Mouse (Mus musculus): ENCODE data around the gene Pklr. TPM values are rescaled to one million over a fixed set of nuclear protein-coding genes. Genes with fewer than 3 reads are reported as not detected.

Pklr gene
- total RNA-seq, 2 experiments from 2014 or later: not detected

DNA sequence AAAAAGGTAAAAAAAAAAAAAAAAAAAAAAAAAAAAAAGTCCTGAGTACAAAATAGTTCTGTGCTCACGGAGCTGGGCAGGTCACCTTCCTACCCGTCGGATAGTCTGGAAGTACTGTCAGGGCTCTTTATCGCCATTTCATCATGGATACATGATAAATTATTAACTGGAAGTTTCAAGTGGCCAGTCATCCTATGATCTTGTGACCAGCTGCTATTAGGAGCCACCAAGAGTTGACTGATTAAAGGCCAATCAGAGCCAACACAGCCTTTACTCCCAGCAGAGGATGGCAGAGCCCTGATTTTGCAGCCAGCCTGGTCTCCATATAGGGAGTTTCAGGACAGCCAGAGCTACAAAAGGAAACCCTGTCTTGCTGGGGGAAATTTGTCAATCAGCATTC is 22.9 kb upstream of the Pklr start:
- intact Hi-C loops (cut with DNase I): no loop called here
- DNase-seq (ENCODE audit: low spot score in 2 of 2): no peak

- peak in 1 of 2 experiments; percentile 49 for DNase-seq (ENCODE audit: low spot score in 2 of 2)
- intact Hi-C loops (cut with DNase I): loop anchor here (2.0 kb wide), 1 partner anchor 43 kb away; no protein-coding TSS in a partner anchor
Measured at GRCm38 (mm10) chr3:89115522-89115921, 20.4 kb upstream of the Pklr start.

- no peak for DNase-seq (ENCODE audit: low spot score in 2 of 2)
- intact Hi-C loops (cut with DNase I): no loop called here
Measured at GRCm38 (mm10) chr3:89123313-89123712, 12.6 kb upstream of the Pklr start.

DNA sequence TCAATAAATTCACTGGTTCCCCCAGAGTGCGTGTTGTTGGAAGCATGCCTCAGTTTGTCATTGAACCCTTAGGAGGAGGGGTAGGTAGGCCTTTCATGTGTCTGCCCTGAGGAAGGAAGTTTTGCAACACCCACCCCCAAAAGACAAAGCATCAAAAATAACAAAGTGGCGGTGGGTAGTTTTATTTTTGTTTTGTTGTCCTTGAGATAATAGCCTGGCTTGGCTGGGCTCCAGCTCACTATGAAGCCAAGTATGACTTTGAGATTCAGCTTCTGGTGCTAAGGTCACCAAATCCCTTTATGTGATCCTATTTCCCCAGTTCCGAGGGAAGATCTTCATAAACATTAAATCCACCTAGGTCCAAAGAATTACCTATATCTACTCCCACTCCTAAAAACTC is 11.7 kb upstream of the Pklr start:
- intact Hi-C loops (cut with DNase I): no loop called here
- no peak for DNase-seq (ENCODE audit: low spot score in 2 of 2)

GRCm38 (mm10) chr3:89125981-89126380 is 10.0 kb upstream of the Pklr start:
- DNase-seq (ENCODE audit: low spot score in 2 of 2): no peak
- intact Hi-C loops (cut with DNase I): no loop called here

DNA sequence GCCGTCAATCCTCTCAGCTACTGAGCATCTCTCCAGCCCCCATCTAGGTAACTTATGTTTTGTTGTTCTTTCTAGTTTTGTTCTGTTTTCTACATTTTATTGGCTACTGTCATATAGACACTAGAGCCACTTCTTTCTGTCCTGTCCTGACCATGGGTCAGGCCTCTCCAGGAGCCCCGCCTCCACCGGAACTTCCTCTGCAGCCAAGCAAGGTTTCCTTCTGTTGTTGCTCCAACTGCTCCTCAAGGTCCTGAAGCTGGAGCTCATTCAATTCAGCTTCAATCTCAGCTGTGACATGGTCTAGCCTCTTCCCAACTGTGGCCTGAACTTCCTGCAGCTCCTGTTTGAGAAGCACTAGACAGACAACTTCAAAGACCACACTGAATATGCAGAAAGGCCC is 6.0 kb upstream of the Pklr start:
- intact Hi-C loops (cut with DNase I): no loop called here
- no peak for DNase-seq (ENCODE audit: low spot score in 2 of 2)

- peak; percentile 63 to 94 for DNase-seq (ENCODE audit: low spot score in 2 of 2)
Measured at GRCm38 (mm10) chr3:89131816-89132215, 4.1 kb upstream of the Pklr start.

DNA sequence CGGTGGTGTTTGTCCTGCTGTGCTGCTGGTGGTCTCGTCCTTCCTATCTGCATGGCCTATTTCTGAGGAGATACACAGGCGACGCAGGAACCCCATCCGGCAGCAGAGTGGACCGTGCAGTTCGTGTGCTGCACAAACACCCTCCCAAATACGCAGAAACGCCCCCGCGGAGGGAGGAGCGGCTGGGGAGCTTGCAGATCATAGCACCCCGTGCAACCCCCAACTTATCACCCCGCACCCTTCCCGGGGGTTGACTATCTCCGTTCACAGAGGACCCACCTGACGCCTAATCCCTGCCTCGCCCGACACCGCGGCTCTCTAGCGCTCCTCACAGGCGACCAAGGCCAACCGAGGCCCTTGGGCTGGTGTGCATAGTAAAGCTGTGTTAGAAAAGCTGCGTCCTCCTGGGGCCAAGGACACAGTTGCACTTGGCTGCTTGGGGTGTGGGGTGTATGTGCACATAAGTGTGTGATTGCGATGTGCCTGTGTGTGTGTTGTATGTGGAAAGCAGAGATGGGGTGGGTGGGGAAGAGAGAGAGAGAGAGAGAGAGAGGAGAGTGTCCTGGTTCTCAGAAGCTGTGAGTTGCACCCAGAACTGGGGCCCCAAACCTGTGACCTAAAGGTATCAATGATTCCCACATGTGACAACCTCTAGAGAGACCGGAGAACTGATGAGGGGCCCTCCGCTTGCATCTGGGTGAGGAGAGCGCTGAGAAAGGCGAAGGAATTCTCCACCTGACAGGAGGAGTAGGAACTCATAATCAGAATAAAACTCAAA is 3.5 kb upstream of the Pklr start:
- intact Hi-C loops (cut with DNase I): loop anchor here (1.0 kb wide), 1 partner anchor 26 kb away; no protein-coding TSS in a partner anchor
- peak; percentile 31 to 59 for DNase-seq (ENCODE audit: low spot score in 2 of 2)

More at GRCm38 (mm10) chr3:89131816-89132215, 4.1 kb upstream of the Pklr start:
- intact Hi-C loops (cut with DNase I): loop anchor here (1.0 kb wide), 1 partner anchor 26 kb away; no protein-coding TSS in a partner anchor

DNA sequence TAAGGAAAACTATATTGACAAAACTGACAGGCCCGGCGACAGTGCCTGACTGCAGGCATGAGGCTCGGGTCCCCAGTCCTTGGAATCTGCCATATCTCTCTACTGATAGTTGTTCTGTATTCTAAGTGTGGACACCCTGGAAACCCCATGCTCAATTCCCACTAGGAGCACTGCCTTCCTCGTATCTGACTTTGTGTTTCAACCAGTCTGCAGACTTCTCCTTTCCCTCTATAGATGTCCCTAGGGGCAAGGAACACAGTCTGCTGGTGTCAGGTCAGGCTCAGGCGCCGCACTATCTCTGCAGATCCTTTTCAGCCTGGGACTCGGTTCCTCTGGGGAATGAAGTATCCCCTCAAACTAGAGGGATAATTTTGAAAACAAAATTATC is 2.9 kb upstream of the Pklr start:
- intact Hi-C loops (cut with DNase I): no loop called here
- no peak for DNase-seq (ENCODE audit: low spot score in 2 of 2)

DNA sequence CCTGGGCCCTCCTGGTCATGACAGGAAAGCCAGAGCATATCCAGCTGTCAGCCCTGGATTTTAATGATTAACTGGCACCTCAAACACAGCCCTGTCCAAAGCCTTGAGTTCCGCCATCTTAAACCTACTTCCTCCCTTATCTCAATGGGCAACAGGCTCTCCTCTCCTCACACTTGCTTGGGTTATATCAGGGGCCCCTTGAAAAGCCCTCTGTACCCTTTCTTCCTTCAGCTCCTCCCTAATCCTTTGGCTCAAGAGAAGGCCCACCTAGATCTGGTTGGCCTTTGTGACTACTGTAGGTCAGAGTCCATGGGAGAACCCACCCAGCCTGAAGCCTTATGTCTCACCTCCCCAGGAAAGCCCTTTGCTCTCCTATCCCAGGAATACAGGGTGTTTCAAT is 2.2 kb upstream of the Pklr start:
- no peak for DNase-seq (ENCODE audit: low spot score in 2 of 2)
- intact Hi-C loops (cut with DNase I): no loop called here

- intact Hi-C loops (cut with DNase I): no loop called here
- no peak for DNase-seq (ENCODE audit: low spot score in 2 of 2)
Measured at GRCm38 (mm10) chr3:89136365-89136764, 423 bp downstream of the Pklr start.

GRCm38 (mm10) chr3:89144821-89145220 is 8.9 kb downstream of the Pklr start:
- intact Hi-C loops (cut with DNase I): no loop called here
- DNase-seq (ENCODE audit: low spot score in 2 of 2): no peak

DNA sequence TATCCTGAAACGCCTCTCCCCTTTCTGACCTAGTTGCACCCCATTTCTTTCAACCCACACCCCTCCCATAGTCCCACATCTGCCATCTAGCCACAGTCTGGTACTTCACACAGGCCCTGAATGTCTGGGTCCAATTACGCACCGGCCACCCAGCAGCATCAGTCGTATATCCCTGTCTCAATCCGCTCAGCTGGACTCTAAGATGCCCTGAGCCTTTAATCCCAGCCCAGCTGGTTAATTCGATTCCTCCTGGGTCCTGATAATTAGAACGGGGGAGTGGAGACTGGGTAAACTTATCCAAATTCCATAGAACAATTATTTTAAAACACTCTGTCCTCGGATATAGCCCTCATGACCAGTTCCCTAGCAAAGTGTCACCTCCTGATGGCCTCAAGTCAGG is 9.6 kb downstream of the Pklr start:
- no peak for DNase-seq (ENCODE audit: low spot score in 2 of 2)
- intact Hi-C loops (cut with DNase I): no loop called here

- intact Hi-C loops (cut with DNase I): no loop called here
Measured at GRCm38 (mm10) chr3:89147101-89147978, 11.4 kb downstream of the Pklr start.

DNA sequence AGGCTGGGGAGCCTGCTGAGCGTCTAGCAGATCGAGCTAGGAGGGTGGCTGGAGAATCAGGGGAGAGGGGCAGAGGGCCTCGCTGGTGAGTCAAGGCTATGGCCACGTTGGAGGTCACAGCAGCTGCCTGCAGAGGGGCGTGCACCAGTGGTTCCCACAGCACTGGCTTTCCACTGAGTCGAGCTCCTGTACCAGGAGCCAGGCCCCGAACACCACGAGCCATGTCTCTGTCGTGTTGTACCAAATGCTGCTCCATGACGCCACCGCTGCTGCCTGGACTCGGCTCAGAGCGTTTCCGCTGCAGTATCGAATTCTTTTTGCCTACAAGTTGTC is 12.0 kb downstream of the Pklr start:
- intact Hi-C loops (cut with DNase I): no loop called here
- no peak for DNase-seq (ENCODE audit: low spot score in 2 of 2)

More at GRCm38 (mm10) chr3:89147101-89147978, 11.4 kb downstream of the Pklr start:
- no peak for DNase-seq (ENCODE audit: low spot score in 2 of 2)

- DNase-seq (ENCODE audit: low spot score in 2 of 2): no peak
- intact Hi-C loops (cut with DNase I): no loop called here
Measured at GRCm38 (mm10) chr3:89148567-89148966, 12.6 kb downstream of the Pklr start.

DNA sequence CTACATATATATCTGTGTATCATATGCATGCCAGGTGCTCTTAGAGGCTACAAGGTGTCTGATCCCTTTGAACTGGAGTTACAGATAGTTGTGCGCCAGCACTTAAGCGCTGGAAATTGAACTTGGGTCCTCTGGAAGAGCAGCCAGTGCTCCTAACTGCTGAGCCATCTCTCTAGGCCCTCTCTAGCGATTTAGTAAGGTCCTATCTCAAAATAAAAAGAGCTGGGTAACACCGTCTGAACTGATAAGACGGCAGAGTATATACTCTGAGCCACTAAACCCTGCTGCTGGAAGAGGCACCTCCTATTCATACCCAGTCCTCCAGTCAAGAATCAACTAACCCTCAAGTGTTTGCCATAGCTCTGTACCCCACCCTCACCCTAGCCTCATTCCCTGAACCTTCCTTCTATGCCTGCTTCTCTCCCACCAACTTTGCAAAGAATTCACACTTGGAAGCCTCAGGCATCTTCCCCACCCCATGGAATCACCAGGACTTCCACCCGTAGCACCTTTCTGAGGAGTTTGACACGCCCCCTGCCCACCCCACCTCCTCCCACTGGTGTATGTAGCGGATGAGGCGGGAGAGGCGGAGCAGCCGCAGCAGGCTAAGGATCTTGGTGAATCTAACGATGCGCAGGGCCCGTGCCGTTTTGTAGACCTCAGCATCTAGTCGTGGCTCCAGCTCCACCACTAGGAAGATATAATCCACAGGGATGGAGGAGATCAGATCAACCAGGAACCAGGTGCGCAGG is 16.3 kb downstream of the Pklr start:
- intact Hi-C loops (cut with DNase I): no loop called here
- DNase-seq (ENCODE audit: low spot score in 2 of 2): no peak

- intact Hi-C loops (cut with DNase I): no loop called here
Measured at GRCm38 (mm10) chr3:89156951-89157350, 21.0 kb downstream of the Pklr start.

DNA sequence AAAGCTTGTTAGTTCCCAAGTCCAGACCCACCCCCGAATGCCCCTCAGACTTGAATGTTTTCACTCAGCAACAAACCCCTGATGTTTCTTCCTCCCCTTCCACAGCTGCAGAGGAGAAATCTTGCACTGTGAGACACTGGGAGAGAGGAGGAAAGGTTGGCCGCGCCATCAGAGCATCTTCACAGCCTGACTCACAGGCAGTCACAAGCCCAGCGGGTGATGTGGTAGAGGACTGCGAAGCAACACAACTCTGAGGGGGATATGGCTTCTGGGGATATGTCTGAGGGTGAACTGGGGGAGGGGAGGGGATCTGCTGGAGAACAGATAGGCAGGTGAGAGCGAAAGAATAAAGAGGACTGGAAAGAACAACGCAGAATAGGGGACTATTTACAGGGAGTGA is 22.7 kb downstream of the Pklr start:
- DNase-seq (ENCODE audit: low spot score in 2 of 2): peak in 1 of 2 experiments; percentile 38
- intact Hi-C loops (cut with DNase I): loop anchor here (1.0 to 2.0 kb wide), 2 partner anchors 26 to 44 kb away; no protein-coding TSS in a partner anchor

More at GRCm38 (mm10) chr3:89156951-89157350, 21.0 kb downstream of the Pklr start:
- no peak for DNase-seq (ENCODE audit: low spot score in 2 of 2)

DNA sequence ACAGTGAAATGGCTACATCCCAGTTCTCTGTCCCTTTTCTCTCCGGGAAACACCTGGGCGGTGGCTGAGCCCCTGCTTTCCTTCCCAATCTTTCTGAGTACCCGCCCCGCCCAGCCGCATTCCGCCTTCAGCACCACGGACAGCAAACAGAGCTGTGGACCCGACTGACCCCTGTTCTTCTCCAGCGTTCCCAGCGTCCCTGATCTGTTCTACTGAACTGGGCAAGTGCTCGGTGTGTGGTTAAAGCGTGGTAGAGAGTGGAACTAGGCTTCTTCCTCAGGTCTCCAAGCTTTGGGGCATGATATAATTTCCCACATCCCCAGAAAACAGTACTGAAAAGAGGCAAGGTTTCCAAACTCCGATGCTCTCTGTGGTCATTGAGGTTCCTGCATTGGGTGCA is 23.3 kb downstream of the Pklr start:
- DNase-seq (ENCODE audit: low spot score in 2 of 2): no peak
- intact Hi-C loops (cut with DNase I): loop anchor here (2.0 kb wide), 1 partner anchor 44 kb away; no protein-coding TSS in a partner anchor
